Mouse (Mus musculus): Measurements from ENCODE around the gene Arvcf. TPM values are rescaled to one million over a fixed set of nuclear protein-coding genes. Genes with fewer than 3 reads are reported as not detected.

Gene Arvcf
- polyA plus RNA-seq, 1 experiment: 13.7 TPM

- Histone ChIP-seq H3K4me1 (ENCODE audit: control insufficient read depth, insufficient read depth, low read length) (no peaks in the 10 kb centered on the region), H3K27ac (ENCODE audit: control insufficient read depth, insufficient read depth, low read depth, low read length, poor library complexity) (no peak overlapping the region), H3K4me3 (replicated peaks; ENCODE audit: control insufficient read depth, low read depth, low read length) (no peak overlapping the region)
- no peak for TF ChIP-seq POLR2A (IDR thresholded peaks at IDR 0.05; ENCODE audit: borderline replicate concordance, control insufficient read depth, low read depth, low read length)
- WGBS: 84% methylated on average over 1 of the region's 1 CpGs
These were observed 19.5 kb upstream of the Arvcf start for GRCm38 (mm10) chr16:18328524-18328923.

- TF ChIP-seq POLR2A (IDR thresholded peaks at IDR 0.05; ENCODE audit: borderline replicate concordance, control insufficient read depth, low read depth, low read length) (no peak), CTCF (IDR thresholded peaks at IDR 0.05; ENCODE audit: control insufficient read depth, insufficient read depth, low read length) (no peak)
- no peaks in the 10 kb centered on the region for H3K4me1 ChIP-seq (ENCODE audit: control insufficient read depth, insufficient read depth, low read length)
- WGBS: 61% methylated on average over 3 of the region's 3 CpGs
- no peak overlapping the region for H3K4me3 ChIP-seq (replicated peaks; ENCODE audit: control insufficient read depth, low read depth, low read length)
- no peak overlapping the region for H3K27ac ChIP-seq (ENCODE audit: control insufficient read depth, insufficient read depth, low read depth, low read length, poor library complexity)
These were observed 14.0 kb upstream of the Arvcf start for GRCm38 (mm10) chr16:18333976-18334375.

- no peak overlapping the region for H3K4me3 ChIP-seq (replicated peaks; ENCODE audit: control insufficient read depth, low read depth, low read length)
- no peak for TF ChIP-seq POLR2A (IDR thresholded peaks at IDR 0.05; ENCODE audit: borderline replicate concordance, control insufficient read depth, low read depth, low read length)
- 91% methylated on average over 3 of the region's 3 CpGs for WGBS
These were observed 12.0 kb upstream of the Arvcf start for GRCm38 (mm10) chr16:18335981-18336380.

GRCm38 (mm10) chr16:18337261-18337660, 10.7 kb upstream of the Arvcf start:
- 88% methylated on average over 4 of the region's 4 CpGs for WGBS
- no peaks in the 10 kb centered on the region; the same call in 1 of the 2 replicates for H3K4me1 ChIP-seq (ENCODE audit: control insufficient read depth, insufficient read depth, low read length)
- no peak for TF ChIP-seq POLR2A (IDR thresholded peaks at IDR 0.05; ENCODE audit: borderline replicate concordance, control insufficient read depth, low read depth, low read length)
- TF ChIP-seq CTCF (IDR thresholded peaks at IDR 0.05; ENCODE audit: control insufficient read depth, insufficient read depth, low read length): no peak
- H3K4me3 ChIP-seq (replicated peaks; ENCODE audit: control insufficient read depth, low read depth, low read length): no peak overlapping the region
- H3K27ac ChIP-seq (ENCODE audit: control insufficient read depth, insufficient read depth, low read depth, low read length, poor library complexity): no peak overlapping the region

More at GRCm38 (mm10) chr16:18335981-18336380, 12.0 kb upstream of the Arvcf start:
- Histone ChIP-seq H3K27ac (ENCODE audit: control insufficient read depth, insufficient read depth, low read depth, low read length, poor library complexity) (no peak overlapping the region), H3K4me1 (ENCODE audit: control insufficient read depth, insufficient read depth, low read length) (no peaks in the 10 kb centered on the region)

GRCm38 (mm10) chr16:18339866-18340265, 8.1 kb upstream of the Arvcf start:
- WGBS: 91% methylated on average over 1 of the region's 1 CpGs
- Histone ChIP-seq H3K4me1 (ENCODE audit: control insufficient read depth, insufficient read depth, low read length) (peaks cover 5% of the 10 kb centered on the region; the same call in 1 of the 2 replicates), H3K27ac (ENCODE audit: control insufficient read depth, insufficient read depth, low read depth, low read length, poor library complexity) (no peak overlapping the region), H3K4me3 (replicated peaks; ENCODE audit: control insufficient read depth, low read depth, low read length) (no peak overlapping the region)
- TF ChIP-seq POLR2A (IDR thresholded peaks at IDR 0.05; ENCODE audit: borderline replicate concordance, control insufficient read depth, low read depth, low read length) (no peak), CTCF (IDR thresholded peaks at IDR 0.05; ENCODE audit: control insufficient read depth, insufficient read depth, low read length) (no peak)

- TF ChIP-seq CTCF (IDR thresholded peaks at IDR 0.05; ENCODE audit: control insufficient read depth, insufficient read depth, low read length) (no peak), POLR2A (IDR thresholded peaks at IDR 0.05; ENCODE audit: borderline replicate concordance, control insufficient read depth, low read depth, low read length) (no peak)
- WGBS: 69% methylated on average over 8 of the region's 8 CpGs
- H3K4me3 ChIP-seq (replicated peaks; ENCODE audit: control insufficient read depth, low read depth, low read length): no peak overlapping the region
- H3K4me1 ChIP-seq (ENCODE audit: control insufficient read depth, insufficient read depth, low read length): peaks cover 5% of the 10 kb centered on the region; the same call in 1 of the 2 replicates
- no peak overlapping the region for H3K27ac ChIP-seq (ENCODE audit: control insufficient read depth, insufficient read depth, low read depth, low read length, poor library complexity)
These were observed 6.4 kb upstream of the Arvcf start for GRCm38 (mm10) chr16:18341605-18342004.

GRCm38 (mm10) chr16:18342076-18342475, 5.9 kb upstream of the Arvcf start:
- Histone ChIP-seq H3K27ac (ENCODE audit: control insufficient read depth, insufficient read depth, low read depth, low read length, poor library complexity) (no peak overlapping the region), H3K4me1 (ENCODE audit: control insufficient read depth, insufficient read depth, low read length) (peaks cover 5% of the 10 kb centered on the region; the same call in 1 of the 2 replicates), H3K4me3 (replicated peaks; ENCODE audit: control insufficient read depth, low read depth, low read length) (no peak overlapping the region)
- TF ChIP-seq CTCF (IDR thresholded peaks at IDR 0.05; ENCODE audit: control insufficient read depth, insufficient read depth, low read length): no peak
- no peak for TF ChIP-seq POLR2A (IDR thresholded peaks at IDR 0.05; ENCODE audit: borderline replicate concordance, control insufficient read depth, low read depth, low read length)
- 70% methylated on average over 2 of the region's 2 CpGs for WGBS

- Histone ChIP-seq H3K4me3 (replicated peaks; ENCODE audit: control insufficient read depth, low read depth, low read length) (peak overlapping the region; percentile 90), H3K27ac (ENCODE audit: control insufficient read depth, insufficient read depth, low read depth, low read length, poor library complexity) (peak overlapping the region; percentile 27), H3K4me1 (ENCODE audit: control insufficient read depth, insufficient read depth, low read length) (peaks cover 5% of the 10 kb centered on the region; the same call in 1 of the 2 replicates)
- TF ChIP-seq POLR2A (IDR thresholded peaks at IDR 0.05; ENCODE audit: borderline replicate concordance, control insufficient read depth, low read depth, low read length) (no peak), CTCF (IDR thresholded peaks at IDR 0.05; ENCODE audit: control insufficient read depth, insufficient read depth, low read length) (no peak)
- 20% methylated on average over 9 of the region's 9 CpGs for WGBS
These were observed 5.1 kb upstream of the Arvcf start for GRCm38 (mm10) chr16:18342650-18343570.
